Mouse (Mus musculus): ENCODE results near the gene Yif1a.

Yif1a gene

DNA sequence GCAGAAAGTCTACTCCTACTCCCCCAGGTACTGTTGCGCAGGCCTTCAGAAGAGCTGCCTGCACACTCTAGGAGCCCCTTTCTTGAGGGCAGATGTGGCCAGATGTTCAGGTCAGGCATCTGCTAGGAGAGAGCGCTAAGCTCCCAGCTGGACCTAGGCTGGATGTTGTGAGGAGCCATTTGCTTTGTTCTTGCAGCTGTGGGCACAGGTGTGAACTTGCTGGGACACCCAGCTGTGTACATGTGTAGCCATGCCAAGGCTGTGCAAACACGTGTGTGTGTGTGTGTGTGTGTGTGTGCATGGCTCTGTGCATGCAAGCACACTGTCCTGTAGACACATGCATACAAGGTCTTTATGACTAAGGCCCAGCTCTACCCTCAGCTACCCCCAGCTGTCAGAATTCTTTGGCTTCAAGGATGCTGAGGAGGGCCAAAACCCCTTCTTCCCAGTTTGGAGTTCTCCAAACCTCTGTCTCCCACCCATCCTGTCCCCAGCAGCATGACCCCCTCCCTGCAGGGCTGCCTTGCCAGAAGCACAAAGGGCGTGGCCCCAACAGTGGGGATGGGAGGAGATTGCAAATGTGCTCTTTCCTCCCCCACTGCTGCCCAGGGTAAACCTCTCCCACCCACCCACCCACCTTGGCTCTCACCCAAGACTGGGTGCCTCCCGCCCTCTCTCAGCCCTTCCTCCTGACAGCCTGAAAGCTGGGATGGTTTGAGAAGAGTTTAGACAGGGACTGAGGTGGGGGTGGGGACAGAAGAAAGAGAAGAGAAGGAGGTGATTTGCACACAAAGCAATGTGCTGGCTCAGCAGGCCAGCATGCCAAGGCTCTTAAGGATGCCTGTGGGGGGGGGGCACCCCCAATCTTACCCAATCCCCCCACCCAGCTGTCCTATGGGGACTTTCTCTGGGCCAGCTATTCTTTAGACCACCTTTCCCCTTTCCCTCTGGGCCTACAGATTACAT lies 27.7 kb upstream of the Yif1a start:
- peak; percentile 40 for DNase-seq (ENCODE audit: low read depth, low spot score)

GRCm38 (mm10) chr19:5062041-5062440 lies 26.3 kb upstream of the Yif1a start:
- no peak for DNase-seq (ENCODE audit: low read depth, low spot score)

DNA sequence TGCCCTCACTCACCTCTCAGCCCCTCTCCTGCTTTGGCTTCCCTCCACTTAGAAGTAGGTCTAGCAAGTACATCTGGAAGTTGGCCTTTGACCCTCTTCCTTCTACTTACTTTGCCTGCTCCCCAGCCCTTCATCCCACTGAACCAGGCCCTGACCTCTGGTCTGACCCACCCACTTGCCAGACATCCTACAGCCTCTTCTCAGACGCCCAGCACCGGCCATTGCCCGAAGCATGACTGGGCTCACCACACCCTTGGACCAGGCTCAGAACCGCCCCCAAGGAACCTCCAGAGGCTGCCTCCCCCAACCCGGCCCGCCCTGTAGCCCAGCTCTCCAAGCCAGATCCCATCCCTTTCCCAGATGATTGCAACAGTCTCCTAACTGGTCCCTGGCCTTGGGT lies 25.9 kb upstream of the Yif1a start:
- DNase-seq (ENCODE audit: low read depth, low spot score), result no peak

DNA sequence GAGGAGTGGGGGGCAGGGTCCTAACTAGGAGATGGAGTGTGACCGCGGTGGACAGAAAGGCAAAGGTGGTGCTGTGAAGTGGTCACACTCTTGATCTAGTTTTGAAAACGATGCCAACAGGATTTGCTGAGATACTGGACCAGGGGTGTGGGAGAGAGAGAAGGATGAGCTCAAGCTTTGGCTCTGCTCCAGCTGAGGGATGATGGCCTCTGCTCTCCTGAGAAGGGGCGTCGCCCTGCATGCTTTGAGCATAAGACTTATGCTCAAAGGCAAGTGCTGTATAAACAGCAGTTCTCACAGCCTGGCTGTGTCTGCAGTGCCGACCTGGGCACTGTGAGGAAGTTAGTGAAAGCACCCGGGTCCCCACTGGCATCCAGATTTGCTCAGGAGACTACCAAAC lies 23.2 kb upstream of the Yif1a start:
- no peak for DNase-seq (ENCODE audit: low read depth, low spot score)

DNA sequence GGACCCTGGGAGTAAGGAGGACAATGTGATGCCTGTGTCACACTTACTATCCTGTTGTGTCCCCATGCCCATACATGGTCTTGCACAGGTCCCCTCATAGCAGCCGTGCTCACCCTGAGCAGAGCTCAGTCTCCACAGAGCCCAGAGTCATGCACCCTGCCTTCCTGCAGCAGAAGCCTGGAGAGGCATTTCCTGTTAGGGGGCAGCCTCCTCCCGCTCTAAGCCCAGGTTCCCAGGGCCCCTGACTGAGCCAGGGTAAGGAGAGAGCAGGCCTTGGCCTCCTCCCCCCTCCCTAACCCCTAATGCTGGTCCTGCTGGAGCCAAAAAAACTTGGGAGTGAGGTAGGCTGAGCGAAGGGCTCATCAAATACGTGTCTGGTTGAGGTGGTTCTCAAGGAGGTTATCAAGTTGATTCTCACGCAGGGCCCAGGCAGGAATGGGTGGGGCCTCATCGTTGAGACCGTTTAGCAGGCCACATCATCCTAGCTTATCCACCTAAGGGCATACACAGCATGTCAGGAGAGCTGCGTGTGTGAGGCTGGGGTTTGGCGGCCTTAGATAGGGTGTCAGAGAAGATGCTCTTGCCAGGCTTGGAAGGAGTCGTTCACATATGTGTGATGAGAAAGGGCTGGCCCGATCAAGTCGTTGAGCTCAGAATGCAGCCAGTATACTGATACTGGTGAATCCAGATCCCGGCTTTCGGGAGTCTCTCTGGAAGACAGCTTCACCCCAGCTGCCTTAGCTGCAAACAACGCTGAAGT lies 21.1 kb upstream of the Yif1a start:
- peak; percentile 24 for DNase-seq (ENCODE audit: low read depth, low spot score)

DNA sequence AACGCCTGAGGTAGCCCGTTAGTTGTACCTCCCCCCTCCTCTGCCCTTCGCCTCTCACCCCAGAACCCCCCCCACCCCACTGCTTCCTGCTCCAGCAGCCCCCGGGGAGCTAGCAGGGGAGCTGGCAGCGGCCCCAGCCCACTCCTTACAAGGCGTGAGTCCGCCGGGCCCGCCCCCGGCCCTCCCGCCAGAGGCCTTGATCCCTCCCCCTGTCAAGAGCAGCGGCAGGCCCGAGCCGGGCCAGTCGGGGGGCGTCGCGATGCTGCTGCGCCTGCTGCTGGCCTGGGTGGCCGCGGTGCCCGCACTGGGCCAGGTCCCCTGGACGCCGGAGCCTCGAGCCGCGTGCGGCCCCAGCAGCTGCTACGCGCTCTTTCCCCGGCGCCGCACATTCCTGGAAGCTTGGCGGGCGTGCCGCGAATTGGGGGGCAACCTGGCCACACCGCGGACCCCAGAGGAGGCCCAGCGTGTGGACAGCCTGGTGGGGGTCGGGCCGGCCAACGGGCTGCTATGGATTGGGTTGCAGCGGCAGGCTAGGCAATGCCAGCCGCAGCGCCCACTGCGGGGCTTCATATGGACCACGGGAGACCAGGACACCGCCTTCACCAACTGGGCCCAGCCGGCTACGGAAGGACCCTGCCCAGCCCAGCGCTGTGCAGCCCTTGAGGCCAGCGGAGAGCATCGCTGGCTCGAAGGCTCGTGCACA lies 20.3 kb upstream of the Yif1a start, which contains the start of gene Cd248:
Gene Cd248 (plus strand): TSS at position 212 of the 703 bp plus-strand sequence.
- peak; percentile 54 for DNase-seq (ENCODE audit: low read depth, low spot score)

GRCm38 (mm10) chr19:5068570-5069234 lies 19.6 kb upstream of the Yif1a start:
- no peak for DNase-seq (ENCODE audit: low read depth, low spot score)

DNA sequence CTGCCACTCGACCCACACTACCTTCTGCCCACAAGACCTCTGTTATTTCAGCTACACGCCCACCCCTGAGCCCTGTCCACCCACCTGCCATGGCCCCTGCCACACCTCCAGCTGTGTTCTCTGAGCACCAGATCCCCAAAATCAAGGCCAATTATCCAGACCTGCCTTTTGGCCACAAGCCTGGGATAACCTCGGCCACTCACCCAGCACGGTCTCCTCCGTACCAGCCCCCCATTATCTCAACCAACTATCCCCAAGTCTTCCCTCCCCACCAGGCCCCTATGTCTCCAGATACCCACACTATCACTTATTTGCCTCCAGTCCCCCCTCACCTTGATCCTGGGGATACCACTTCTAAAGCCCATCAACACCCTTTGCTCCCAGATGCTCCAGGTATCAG lies 18.9 kb upstream of the Yif1a start:
- DNase-seq (ENCODE audit: low read depth, low spot score), result no peak

DNA sequence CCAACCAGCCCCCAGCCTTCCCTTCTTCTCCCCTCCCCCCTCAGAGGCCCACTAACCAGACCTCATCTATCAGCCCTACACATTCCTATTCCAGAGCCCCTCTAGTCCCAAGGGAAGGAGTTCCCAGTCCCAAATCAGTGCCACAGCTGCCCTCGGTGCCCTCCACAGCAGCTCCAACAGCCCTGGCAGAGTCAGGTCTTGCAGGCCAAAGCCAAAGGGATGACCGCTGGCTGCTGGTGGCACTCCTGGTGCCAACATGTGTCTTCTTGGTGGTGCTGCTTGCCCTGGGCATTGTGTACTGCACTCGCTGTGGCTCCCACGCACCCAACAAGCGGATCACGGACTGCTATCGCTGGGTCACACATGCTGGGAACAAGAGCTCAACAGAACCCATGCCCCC lies 18.4 kb upstream of the Yif1a start:
- no peak for DNase-seq (ENCODE audit: low read depth, low spot score)

DNA sequence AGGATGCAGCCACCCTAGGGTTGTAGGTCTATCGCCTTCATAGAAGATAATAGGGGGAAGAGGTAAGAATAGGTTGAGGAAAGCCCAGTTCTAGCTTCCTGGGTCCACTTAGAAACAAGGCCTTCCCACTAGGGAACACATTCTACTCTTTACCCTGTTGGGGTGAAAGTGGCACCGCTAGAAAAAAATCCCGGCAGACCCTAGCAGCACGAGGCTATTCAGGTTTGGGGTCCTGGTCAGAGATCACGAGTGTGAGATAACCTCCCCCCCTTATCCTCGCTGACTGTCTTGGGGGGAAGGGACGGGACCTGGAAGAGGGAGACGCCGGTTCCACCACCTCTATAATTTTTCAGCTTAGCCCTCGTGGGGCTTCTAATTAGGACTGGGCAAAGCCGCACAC lies 17.3 kb upstream of the Yif1a start:
- no peak for DNase-seq (ENCODE audit: low read depth, low spot score)

DNA sequence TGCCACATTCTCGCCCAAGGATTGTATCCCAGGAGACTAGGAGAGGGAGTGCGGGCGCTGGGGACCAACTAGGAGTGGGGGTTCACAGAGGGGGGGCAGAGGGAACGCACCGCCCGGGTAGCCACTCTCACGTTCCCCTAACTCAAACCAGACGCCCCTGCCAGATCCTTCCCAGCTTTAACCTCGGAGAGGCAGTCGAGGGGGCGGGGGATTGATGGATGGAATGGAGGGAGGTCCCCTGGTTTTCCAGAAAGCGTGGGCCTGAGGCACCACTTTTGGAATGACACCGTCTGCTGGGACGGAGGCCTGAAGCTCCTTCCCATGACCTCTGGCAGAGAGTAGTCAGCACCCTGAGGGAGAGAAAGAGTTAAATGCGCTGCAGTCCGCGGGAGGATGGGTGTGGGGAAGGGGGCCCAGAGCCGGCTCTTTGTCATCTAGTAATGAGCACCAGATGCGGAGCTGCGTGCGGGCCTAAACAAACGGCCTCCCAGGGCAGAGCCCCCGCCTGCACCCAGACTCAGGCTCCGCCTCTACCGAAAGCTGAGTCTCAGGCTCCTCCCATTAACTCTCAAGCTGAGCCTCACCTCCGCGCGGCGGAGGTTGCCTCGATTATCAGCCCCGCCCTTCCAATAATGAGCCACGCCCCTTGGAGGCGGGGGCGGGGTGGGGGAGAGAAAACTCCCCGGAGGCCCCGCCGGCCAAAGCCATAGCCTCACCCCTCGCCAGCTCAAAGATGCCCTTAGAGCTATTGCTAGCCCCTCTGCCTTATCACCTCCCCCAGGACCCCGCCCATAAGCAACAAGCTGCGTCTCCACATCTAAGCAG lies 16.6 kb upstream of the Yif1a start:
- peak; percentile 85 for DNase-seq (ENCODE audit: low read depth, low spot score)

DNA sequence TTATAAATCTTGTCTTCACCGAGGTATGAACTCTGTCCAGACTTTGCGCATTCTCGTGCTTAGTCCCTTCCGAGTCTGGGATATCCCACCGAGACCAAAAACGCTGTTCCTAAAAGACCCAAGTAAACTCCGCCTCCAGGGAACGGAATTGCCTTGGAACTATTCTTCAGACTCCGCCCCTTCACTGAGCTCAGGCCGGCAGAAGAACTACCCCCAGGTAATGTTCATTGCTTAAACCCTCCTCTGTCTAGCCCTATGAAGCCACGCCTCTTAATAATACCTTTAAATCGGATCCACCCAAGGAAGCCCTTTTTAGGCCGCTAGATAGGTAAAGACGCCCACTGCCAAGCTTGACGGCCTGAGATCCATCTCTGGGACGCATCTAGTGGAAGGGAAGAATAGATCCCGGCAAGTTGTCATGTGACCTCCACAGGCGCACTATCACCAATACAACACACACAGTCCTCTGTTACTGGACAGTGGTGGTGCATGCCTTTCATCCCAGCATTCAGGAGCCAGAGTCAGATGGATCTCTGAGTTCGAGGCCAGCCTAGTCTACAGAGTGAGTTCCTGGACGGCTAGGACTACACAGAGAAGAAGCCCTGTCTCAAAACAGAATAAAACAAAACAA lies 15.8 kb upstream of the Yif1a start:
- DNase-seq (ENCODE audit: low read depth, low spot score), result peak; percentile 37

DNA sequence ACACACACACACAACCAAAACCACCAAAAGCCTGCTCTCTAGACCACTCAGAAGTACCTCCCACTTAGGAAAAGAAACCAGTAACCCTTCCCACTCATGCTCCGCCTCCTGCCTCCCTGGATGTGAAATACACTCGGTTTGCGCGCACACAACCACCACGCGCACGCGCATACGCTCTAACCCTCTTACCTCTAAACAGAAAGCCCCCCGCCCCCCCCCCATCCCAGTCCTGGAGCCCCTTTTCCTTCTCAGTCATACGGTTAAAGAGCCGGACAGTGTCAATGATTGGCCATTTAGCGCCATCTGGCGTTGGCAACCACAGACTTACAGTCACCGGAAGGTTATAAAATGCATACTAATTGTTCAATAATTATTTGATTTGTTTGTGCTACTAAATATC lies 15.3 kb upstream of the Yif1a start:
- DNase-seq (ENCODE audit: low read depth, low spot score), result peak; percentile 83

GRCm38 (mm10) chr19:5073518-5073917 lies 14.8 kb upstream of the Yif1a start:
- no peak for DNase-seq (ENCODE audit: low read depth, low spot score)

DNA sequence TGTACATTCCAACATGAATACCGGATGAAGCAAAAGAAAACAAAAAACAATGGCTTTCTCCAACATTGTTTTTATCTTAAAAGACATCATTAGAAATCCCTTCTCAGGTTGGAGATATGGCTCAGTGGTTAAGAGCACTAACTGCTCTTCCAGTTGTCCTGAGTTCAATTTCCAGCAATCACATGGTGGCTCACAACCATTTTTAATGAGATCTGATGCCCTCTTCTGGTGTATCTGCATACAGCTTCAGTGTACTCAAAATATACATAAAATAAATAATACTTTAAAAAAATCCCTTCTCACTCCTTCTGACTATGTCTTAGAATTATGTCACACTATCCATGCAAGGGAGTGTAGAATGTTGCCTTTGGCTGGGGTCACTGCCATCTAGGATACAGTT lies 9.1 kb upstream of the Yif1a start:
- DNase-seq (ENCODE audit: low read depth, low spot score), result no peak

- no peak for DNase-seq (ENCODE audit: low read depth, low spot score)
Measured at GRCm38 (mm10) chr19:5082005-5082404, 6.3 kb upstream of the Yif1a start.

DNA sequence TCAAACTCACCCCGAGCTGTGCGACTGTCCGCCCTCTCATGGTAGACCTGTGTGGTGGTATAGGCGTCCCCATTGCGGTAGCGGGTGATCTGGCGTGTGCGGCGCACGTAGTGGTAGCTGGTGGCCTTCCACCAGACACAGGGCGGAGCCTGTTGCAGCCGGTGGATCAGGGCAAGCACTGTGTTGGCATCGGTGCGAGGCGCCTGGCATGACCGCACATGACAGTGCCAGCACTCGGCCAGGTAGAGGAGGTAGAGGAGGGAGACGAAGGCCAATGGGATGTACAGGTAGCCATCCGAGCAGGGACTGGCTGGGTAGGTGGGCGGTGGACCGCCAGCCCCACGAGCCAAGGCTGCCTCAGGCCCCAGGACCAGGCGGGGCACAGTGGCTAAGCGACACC lies 5.7 kb upstream of the Yif1a start:
- no peak for DNase-seq (ENCODE audit: low read depth, low spot score)

GRCm38 (mm10) chr19:5083961-5084833 lies 4.1 kb upstream of the Yif1a start:
- DNase-seq (ENCODE audit: low read depth, low spot score), result no peak

GRCm38 (mm10) chr19:5084834-5085144 lies 3.5 kb upstream of the Yif1a start:
- no peak for DNase-seq (ENCODE audit: low read depth, low spot score)
